Mouse (Mus musculus): Measurements from ENCODE around the gene Cdpf1. TPM values are rescaled to one million over a fixed set of nuclear protein-coding genes. Genes with fewer than 3 reads are reported as not detected.

Cdpf1 gene
- 10 to 100 TPM; 25.3 to 25.8 TPM for total RNA-seq (2021)

DNA sequence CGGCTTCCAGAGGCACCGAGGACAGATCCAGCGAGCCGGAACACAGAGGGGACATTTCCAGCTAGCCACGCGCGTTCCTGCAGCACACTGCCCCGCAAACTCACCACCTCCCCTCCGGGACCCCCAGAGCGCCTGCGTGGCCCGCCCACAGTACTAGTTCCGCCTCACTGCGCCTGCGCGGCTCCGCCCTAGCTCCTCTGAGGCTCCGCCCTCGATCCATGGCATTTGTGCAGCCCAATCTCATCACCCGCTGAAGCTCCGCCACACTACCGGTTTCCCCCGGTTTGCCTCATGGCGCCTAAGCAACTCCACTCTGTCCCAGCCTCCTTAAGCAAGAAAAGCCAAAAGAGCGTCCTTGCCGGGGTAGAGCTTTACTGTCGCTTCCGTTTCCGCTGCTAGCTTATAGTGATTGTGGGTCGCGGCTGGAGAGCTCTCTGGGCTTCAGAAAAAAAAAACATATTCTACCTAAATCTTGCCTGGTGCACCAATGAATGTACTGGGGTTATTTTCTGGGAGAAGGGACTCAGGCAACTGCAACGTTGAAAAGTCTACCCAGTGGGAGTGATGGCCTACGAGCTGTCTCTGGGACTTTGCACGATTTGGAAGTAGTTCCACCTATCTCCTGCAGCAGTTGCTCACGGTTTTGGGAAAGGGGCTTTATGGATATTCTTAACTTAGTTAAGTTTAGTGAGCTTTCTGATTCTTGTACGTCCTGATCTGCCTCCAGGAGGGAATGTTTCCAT is at the start of gene Cdpf1:
Gene Cdpf1, minus strand, starts transcription at position 163 of the 743 bp plus-strand sequence.
- DNase-seq (ENCODE audit: extremely low spot score in 1 of 2, low spot score in 2 of 2) = peak; percentile 98
- intact Hi-C loops (cut with DNase I) = no loop called here

DNA sequence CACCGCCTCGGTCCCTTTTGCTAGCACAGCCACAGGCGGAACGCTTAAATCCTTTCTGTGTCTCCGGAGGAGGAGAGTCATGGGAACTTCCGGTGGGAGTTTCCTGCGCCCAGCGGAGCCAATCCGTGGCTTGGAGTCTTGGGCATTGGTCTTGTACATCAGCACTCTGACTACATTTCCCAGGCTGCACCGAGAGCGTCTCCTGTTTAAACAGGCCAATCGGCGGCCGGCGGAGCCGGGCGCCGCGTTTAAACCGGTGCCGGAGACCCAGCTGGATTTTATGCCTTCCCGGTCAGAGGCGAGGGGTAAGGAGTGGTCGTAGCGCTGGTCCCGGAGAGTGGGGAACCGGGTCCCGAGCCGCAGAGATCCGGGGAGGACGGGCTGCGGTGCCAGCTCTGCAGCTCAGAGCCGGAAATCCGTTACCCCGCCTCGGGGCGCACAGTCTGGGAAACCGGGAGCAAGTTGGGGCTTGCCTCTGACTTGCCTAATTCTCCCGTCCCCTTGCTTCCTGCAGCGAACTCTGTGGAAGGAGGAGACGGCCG is 48.1 kb upstream of the Cdpf1 start, which contains the start of gene Gtse1:
Gene Gtse1, plus strand, starts transcription at position 256 of the 542 bp plus-strand sequence.
- intact Hi-C loops (cut with DNase I) = no loop called here
- DNase-seq (ENCODE audit: extremely low spot score in 1 of 2, low spot score in 2 of 2) = peak; percentile 96 to 97

DNA sequence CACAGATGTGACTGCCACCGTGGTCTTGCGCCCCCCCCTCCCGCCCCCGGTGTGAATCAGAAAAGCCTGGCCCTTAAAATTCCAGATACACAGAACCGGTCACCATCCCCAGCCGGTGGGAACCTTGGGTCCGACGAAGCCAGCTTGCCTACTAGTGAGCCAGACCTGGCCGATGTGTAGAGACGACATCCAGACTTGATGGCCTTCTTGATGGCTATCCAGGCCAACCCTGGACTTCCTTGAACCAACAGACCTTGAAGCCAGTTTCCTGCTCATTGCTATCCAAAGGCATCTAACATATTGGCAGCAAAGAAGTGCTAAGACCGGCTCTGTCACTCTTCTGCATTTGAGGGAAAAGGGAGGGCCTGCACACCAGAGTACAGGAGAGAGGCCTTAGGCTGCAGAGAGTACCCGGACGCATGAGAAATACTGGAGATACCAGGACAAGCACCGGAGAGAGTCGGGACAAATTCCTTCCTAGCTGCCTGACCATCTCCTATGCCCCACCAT is 47.5 kb upstream of the Cdpf1 start:
- peak in 1 of 2 experiments; percentile 13 for DNase-seq (ENCODE audit: extremely low spot score in 1 of 2, low spot score in 2 of 2)
- intact Hi-C loops (cut with DNase I) = no loop called here

DNA sequence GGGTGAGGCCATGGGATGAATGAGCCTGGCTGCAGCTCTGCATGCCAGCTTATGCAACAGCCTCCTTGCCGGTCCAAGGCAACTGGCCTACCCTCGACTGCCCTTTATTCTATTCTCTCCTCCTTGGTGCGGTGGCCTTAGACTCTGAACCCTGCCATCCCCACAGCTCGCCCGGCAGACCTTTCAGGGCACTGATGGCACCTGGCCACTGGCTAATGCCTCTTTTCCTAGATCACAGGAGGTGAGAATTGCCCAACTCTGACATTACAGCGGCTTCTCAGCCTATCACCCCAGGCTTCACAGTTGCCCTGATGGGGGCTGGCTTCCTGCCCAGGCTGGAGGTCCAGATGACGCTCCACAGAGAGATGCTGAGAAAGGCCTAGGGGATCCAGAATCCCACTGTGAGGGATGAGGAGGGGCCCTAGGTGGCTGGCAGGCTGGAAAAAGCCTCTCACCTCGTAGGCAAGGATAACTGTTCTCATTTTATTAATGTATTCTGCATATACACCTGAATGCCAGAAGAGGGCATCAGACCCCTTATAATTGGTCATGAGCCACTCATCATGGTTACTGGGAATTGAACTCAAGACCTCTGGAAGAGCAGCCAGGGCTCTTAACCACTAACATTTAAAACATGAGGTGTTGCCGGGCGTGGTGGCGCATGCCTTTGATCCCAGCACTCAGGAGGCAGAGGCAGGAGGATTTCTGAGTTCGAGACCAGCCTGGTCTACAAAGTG is 40.3 kb upstream of the Cdpf1 start:
- DNase-seq (ENCODE audit: extremely low spot score in 1 of 2, low spot score in 2 of 2) = no peak
- intact Hi-C loops (cut with DNase I) = no loop called here

DNA sequence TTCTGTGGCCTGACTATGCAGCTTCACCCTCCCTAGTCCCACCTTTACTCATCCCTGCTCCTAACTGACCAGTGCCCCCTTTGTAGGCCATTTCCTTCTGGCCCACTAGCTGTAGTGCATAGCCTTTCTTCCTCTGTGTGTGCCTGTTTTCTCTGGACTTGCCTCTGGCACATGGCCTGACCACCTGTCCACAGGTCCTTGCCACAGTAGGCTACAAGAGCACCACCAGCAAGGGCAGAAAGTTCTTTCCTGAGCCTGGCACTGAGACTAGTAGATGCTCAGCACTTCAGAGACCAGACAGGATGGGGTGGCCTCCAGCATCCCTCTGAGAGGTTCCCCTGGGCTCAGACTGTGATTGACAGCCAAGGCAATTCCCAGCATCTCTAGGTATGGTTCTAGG is 33.6 kb upstream of the Cdpf1 start:
- intact Hi-C loops (cut with DNase I) = no loop called here
- DNase-seq (ENCODE audit: extremely low spot score in 1 of 2, low spot score in 2 of 2) = no peak

DNA sequence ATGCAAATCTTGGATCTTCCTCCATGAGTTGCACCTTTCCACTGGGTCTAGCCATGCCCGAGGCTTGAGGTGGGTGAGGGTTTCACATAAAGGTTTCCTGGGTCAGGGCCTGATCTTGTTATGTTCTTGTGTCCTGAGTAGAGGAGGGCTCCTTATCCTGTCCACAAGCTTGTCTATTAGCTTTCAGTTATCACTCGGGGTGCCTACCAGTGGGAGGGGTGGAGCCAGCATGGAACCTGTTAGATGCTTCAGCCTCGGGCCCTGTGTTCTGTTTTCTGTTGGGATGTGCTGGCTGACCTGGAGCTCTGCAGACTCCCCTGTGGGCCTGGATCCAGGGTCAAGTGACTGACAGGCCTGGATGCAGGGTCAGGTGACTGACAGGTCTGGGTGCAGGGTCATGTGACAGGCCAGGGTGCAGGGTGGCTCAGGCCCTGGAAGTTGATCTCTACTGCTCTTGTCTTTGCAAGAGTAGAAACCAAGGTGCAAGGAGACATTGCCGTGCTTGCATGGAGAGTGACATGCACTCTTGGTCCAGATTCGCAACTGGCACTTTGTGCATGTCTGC is 30.4 kb upstream of the Cdpf1 start:
- intact Hi-C loops (cut with DNase I) = no loop called here

DNA sequence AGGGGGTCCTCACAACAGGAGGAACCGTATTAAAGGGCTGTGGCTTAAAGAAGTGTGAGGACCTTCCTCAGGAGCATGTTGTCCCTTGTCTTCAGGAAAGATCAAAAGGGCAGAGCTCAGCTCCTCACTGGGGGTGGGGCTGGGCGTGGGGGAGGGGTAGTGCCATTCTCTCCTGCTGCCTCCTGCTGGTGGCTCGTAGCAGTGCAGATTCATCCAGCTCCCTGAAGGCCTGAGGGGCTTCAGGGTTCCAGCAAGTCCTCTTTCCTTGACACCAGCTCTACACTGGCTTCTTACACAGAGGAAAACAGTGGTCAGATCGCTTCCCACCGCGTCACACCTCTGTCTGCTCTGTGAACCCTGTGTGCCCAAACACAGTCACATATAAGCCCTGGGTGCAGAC is 29.5 kb upstream of the Cdpf1 start:
- no peak for DNase-seq (ENCODE audit: extremely low spot score in 1 of 2, low spot score in 2 of 2)
- intact Hi-C loops (cut with DNase I) = no loop called here

More for the DNA sequence above, 30.4 kb upstream of the Cdpf1 start:
- DNase-seq (ENCODE audit: extremely low spot score in 1 of 2, low spot score in 2 of 2) = no peak

DNA sequence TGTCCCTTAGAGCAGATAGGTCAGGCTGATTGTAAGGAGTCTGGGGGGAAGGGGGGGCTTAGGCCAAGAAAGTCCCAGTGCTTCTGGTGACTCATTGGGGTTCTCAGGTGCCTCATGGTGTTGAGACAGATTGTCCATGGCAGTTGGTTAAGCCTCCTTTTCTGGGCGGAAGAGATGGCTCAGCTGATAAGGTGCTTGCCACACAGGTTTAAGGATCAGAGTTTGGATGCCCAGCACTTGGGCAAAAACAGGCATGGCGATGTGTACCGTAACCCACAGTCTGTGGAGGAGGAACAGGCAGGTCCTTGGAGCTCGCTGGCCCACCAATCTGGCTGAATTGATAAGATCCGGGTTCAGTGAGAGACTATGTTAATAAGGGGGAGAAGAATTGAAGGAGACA is 25.4 kb upstream of the Cdpf1 start:
- intact Hi-C loops (cut with DNase I) = no loop called here
- DNase-seq (ENCODE audit: extremely low spot score in 1 of 2, low spot score in 2 of 2) = no peak

DNA sequence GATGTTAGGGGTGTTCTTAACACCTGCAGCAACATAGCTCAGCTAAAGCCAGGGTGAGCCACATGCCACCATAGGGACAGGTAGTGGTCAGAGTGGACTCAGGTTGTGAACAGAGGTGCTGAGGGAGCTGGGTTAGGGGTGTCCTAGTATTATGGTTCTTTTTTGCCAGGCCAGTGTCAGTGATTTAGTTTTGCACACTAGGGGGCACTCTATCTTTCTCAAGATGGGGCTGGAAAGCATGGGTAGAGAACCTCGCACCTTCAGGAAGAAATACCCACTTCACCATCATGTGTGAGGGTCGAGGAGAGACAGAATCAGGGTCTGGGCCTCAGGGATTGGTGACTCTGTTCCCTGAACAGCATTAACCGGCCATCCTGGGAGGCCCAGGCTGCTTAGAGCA is 23.8 kb upstream of the Cdpf1 start:
- no peak for DNase-seq (ENCODE audit: extremely low spot score in 1 of 2, low spot score in 2 of 2)
- intact Hi-C loops (cut with DNase I) = no loop called here

DNA sequence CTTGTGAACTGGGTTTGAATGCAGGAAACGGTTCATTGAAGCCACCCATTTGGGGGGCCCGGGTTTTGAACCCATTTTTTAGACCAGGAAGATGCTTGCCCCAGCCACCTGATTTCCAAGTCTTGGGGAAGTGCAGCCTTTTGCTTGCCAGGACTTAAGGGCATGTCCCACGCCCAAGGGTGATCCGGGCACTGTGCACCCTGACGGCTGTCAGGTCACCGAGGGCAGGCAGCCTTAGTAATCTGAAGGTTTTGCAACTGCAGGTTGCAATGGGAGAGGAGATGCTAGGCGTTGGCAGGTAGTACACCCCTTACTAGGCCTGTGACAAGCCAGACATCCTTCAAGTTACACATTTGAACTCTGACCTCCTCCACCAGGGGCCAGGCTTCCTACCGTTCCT is 21.1 kb upstream of the Cdpf1 start:
- intact Hi-C loops (cut with DNase I) = no loop called here
- no peak for DNase-seq (ENCODE audit: extremely low spot score in 1 of 2, low spot score in 2 of 2)

DNA sequence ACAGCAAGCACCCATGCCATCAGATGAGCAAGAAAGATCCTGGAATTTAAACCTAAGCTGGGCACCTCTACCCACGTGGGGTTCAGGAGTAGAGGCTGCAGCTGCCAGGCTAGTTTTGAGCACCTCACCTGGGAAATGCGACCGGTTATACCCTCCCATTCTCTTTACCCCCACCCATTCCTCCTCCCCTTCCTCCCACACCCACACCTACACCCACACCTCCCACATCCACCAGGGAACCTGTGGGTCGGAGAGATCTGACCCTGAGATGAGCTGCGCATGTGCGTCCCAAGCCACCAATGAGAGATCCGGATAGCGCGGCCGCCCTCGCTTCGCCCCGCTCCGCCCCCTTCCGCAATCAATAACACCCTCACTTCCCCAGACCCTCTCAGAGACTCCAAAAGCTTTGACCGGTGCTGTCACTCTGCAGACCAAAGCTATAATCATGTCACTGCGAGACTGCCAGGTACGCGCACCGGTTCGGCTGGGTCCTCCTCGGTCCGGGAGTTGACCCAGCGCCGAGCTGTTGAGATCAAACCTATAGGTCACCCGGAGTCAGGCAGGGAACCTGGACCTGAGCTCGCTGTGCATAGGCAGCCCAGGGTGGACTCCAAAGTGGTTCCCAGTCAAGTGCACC is 20.6 kb upstream of the Cdpf1 start, which contains the start of gene Ttc38:
Gene Ttc38, plus strand, starts transcription at position 353 of the 637 bp plus-strand sequence.
- peak; percentile 75 to 88 for DNase-seq (ENCODE audit: extremely low spot score in 1 of 2, low spot score in 2 of 2)
- intact Hi-C loops (cut with DNase I) = no loop called here

DNA sequence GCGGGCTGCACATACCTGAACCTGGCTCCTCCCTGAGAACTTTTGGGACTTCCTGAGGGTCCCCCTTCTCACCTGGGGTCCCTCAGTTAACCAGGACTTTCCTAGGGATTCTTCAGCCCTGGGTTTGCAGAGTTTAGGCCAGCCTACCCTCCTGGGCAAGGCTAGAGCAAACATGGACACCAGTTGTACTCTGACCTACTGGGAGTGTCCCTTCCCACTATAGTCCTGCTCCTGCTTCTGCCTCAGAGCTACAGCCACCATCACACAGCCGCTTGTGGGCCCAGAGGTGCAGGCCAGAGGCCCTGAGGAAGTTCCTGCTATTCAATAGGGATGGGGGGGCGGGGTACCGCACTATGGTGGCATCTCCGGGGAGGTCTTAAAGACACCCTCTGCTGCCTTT is 18.0 kb upstream of the Cdpf1 start:
- DNase-seq (ENCODE audit: extremely low spot score in 1 of 2, low spot score in 2 of 2) = no peak
- intact Hi-C loops (cut with DNase I) = no loop called here

DNA sequence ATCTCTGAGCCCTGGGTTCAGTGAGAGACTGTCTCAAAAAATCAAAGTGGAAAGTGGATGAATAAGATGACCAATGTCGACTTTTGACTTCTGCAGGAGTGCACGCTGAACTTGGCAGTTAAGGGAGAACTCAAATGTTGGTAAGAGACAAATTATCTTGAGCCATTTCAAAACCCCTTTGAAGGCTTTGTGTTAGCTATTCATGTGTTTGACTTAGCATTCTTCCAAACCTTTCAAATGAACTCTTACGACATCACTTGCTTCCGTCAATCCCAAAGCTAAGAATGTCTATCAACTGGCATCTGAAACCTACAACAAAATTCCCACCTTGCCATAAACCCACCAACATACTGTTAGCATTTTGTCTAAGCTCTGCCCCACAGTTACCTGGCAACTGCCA is 16.6 kb upstream of the Cdpf1 start:
- intact Hi-C loops (cut with DNase I) = no loop called here
- DNase-seq (ENCODE audit: extremely low spot score in 1 of 2, low spot score in 2 of 2) = no peak

DNA sequence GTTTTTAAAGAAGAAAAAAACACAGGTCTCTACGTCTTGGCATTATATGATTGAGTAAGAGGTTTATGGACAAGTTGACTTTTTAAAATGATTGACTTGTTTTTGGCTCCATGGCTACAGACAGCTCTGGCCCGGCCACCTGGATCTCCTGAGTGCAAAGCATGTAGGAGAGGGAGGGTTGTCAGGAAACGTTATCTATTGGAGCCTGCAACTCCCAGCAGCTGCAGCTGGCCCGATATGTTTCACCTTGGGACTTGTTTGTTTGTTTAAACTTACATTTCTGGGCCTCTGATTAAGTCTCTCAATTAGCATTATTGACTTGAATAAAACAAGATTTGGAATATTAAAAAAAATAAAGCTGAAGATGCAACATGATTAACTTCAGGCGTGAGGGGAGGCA is 15.2 kb upstream of the Cdpf1 start:
- intact Hi-C loops (cut with DNase I) = no loop called here
- no peak for DNase-seq (ENCODE audit: extremely low spot score in 1 of 2, low spot score in 2 of 2)

DNA sequence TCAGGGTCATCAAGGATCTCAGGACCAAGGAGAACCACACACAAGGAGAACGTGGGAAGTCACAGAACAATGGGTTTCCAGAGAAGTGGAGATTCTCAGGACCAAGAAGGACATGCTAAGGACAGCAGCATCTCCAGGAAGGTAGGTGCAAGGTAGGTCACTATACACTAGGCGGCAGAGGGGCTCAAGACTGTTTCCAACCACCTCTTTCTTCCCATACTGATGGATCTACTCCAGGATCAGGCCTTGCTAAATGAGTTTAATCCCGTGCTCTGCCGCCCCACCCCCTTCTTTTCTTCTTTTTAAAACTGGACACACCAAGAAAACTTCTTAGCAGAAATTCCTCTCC is 10.5 kb upstream of the Cdpf1 start:
- intact Hi-C loops (cut with DNase I) = no loop called here
- DNase-seq (ENCODE audit: extremely low spot score in 1 of 2, low spot score in 2 of 2) = no peak

DNA sequence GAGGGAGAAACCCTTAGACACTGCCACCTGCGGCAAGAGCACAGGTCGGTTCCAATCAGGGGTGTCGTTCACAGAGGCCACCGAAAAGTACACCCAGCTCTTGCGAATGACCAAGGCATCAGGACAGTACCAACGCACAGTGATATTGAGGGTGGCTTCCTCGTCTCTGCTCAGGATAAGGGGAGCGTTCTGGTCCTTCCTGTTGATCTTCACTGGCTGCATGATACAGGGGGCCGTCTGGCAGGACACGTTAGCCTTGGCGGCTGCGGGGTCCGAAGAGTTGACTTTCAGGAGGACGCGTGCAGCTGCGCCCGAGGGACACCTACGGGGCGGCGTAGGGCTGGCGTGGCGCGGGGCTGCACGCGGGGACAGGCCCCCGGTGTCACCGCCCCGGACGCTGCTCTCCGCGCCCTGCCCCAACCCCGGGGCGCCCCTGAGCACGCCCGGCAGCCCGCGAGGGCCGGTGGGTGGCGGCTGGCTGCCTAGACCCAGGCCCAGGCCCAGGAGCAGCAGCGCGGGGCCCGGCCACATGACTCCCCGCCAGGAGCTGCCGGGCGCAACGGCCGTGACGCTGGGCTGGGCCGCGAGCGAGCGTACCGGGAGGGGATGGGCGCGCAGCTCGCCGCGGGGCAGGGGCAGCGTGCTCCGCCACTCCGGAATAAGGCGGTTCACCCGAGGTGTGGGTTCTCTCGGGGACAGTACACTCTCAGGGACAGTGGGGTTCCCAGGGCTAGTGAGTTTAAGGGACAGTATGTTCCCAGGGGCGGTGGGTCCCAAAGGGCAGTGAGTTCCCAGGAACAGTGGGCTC is 9.9 kb upstream of the Cdpf1 start, which contains the start of gene Pkdrej:
Gene Pkdrej, minus strand, starts transcription at position 532 of the 808 bp plus-strand sequence.
- intact Hi-C loops (cut with DNase I) = no loop called here
- peak in 1 of 2 experiments; percentile 72 for DNase-seq (ENCODE audit: extremely low spot score in 1 of 2, low spot score in 2 of 2)

DNA sequence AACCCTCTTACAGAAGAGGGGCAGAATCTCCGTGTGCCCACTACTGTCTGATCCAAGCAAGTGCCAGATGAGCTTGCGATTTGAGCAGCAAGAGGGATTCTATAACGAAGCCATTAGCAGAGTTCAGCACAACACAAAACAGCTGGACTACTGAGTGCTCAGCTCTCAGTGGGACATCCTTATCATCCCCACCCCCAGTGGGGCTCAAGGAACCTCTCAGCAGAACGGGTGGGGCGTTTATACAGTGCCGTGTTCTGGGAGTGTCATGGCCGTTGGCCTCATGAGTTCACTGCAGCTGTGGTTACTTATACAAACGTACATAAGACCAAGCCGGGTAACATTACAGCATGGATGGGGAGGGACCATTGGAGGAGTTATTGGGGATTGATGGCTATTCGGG is 1.9 kb upstream of the Cdpf1 start:
- intact Hi-C loops (cut with DNase I) = no loop called here
- DNase-seq (ENCODE audit: extremely low spot score in 1 of 2, low spot score in 2 of 2) = no peak

DNA sequence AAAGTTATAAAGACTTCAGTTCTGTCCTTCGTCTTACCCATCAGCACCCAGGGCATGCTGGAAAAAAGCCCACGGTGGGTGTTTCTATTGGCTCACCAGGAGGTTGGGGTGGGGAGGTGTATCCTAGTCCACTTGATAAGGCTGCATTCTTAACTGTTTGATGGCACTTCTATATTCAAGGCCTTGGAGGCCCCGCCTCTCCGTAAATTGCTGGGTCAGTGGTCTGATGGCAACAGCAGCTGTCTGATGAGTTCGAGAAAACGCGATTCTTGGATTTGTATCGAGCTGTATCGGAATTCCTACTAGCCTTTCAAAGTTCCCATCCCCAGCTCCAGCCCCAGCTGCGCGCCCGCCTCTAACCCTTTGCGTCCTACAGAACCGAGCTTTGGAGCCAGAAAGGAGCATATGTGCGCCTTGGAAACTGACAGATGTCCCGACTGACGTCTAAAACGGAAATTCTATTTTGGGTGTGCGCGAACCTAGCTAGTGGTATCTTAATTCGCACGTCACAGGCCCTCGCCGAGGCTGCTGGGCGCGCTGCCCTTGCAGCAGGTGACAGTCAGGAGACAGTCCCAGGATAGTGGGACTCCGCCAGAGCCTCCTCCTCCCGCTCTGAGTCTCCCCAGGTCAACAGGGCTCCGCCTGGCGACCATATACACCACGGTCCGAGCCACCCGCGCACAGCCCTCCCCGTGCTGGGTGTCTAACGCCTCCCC is 533 bp downstream of the Cdpf1 start:
- DNase-seq (ENCODE audit: extremely low spot score in 1 of 2, low spot score in 2 of 2) = peak; percentile 67 to 80
- intact Hi-C loops (cut with DNase I) = no loop called here
